Mouse (Mus musculus) bone marrow macrophage, adult 2 months (primary cell): ENCODE results near the gene Gdpgp1.

Experiments used
- CTCF ChIP-seq: IDR thresholded peaks from 2 replicates; pipeline ENCODE4 v1.5.1; 2012; ENCODE audit warnings: low read depth, mild to moderate bottlenecking, low read length, moderate library complexity
- POLR2A ChIP-seq: IDR thresholded peaks from 2 replicates; pipeline ENCODE4 v1.6.1; 2012; ENCODE audit warnings: mild to moderate bottlenecking, low read depth, low read length, borderline replicate concordance

GRCm38 (mm10) chr7:80208738-80209430 is 23.8 kb upstream of the Gdpgp1 start:
- TF ChIP-seq CTCF (no peak; the same call in 1 of the 2 replicates), POLR2A (no peak)
